Mouse (Mus musculus) megakaryocyte, embryonic 14.5 days (primary cell): ENCODE results near the gene Csrp2.

Source experiments
- FLI1 ChIP-seq: IDR thresholded peaks from 2 replicates; pipeline ENCODE4 v1.6.1; 2012; ENCODE audit warnings: low read length, inconsistent platforms, mixed read lengths
- GATA1 ChIP-seq: IDR thresholded peaks from 3 replicates; pipeline ENCODE4 v1.6.1; 2012; ENCODE audit warnings: mixed read lengths, low read length, inconsistent platforms, borderline replicate concordance

DNA sequence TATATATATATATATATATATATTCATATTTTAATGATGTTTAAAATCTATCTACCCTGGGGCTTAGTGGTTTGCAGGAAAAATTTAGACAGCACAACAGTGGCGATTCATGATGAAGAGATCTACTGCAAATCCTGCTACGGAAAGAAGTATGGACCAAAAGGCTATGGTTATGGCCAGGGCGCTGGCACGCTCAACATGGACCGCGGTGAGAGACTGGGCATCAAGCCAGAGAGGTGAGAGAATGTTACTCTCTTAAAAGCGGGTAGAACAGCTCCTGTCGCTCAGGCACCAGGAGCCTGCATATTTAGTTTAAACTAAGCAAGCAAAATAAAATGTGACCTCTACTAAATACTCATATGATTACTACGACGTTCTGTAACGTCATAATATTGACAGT lies 15.5 kb downstream of the Csrp2 start:
- TF ChIP-seq FLI1 (no peak), GATA1 (no peak)
